Mouse (Mus musculus): Measurements from ENCODE around the gene Cyp27b1.

GRCm38 (mm10) chr10:127075080-127075479 is 27.0 kb downstream of the Cyp27b1 start, which contains the start of gene Agap2:
- TF ChIP-seq GATA1 (IDR thresholded peaks at IDR 0.05; ENCODE audit: low read length) (no peak), TAL1 (IDR thresholded peaks at IDR 0.05; ENCODE audit: low read length) (no peak)
